Mouse (Mus musculus) megakaryocyte, embryonic 14.5 days (primary cell): ENCODE data around the gene Tmem30a.

Source experiments
- FLI1 ChIP-seq: IDR thresholded peaks from 2 replicates; pipeline ENCODE4 v1.6.1; 2012; ENCODE audit warnings: low read length, inconsistent platforms, mixed read lengths
- GATA1 ChIP-seq: IDR thresholded peaks from 3 replicates; pipeline ENCODE4 v1.6.1; 2012; ENCODE audit warnings: mixed read lengths, low read length, inconsistent platforms, borderline replicate concordance

DNA sequence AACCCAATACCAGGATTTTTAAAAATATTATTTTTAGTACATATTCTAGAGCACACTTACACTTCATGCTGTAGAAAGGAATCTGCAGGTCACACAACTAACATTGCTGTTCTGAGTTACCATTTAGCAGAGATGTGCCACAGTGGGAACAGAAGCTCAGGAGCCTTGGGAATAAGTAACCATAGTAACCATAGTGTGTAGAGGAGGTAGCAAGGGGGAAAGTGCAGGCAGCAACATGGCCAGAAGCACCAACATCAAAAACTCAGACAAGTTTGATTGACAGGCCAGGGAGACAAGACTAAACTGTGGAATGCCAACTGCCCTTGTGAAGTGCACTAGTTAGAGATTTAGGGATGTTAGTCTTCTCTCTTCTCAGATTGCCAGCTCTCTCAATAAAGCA is 48.7 kb upstream of the Tmem30a start:
- TF ChIP-seq FLI1 (no peak), GATA1 (no peak)
